Mouse (Mus musculus) macrophage (primary cell): ENCODE measurements around the gene Sec11a. TPM values are rescaled to one million over a fixed set of nuclear protein-coding genes. Genes with fewer than 3 reads are reported as not detected.
"Not testable (repeated sequence)": the region's sequence is repeated elsewhere in the genome, so short reads cannot be mapped to it uniquely, and the experiment has no call there.

Source experiments
- H3K27ac ChIP-seq: fragments of 350-480 bp; formaldehyde crosslinking; 2 replicates; pipeline ENCODE4 v1.9.0; 2021
- H3K36me3 ChIP-seq: fragments of 350-480 bp; formaldehyde crosslinking; 2 replicates; pipeline ENCODE4 v1.9.0; 2021; ENCODE audit errors: inconsistent target
- H3K4me3 ChIP-seq: fragments of 350-480 bp; formaldehyde crosslinking; 2 replicates; pipeline ENCODE4 v1.9.0; 2021; ENCODE audit errors: inconsistent target
- H3K79me2 ChIP-seq: fragments of 350-480 bp; formaldehyde crosslinking; 2 replicates; pipeline ENCODE4 v1.9.0; 2021; ENCODE audit errors: inconsistent target
- WGBS: methylation state at CpG from one replicate; pipeline ENCODE4 v1.1.7; 2026; ENCODE audit warnings: inconsistent platforms; ENCODE audit not compliant: missing documents; 5-methylcytosine and 5-hydroxymethylcytosine counted together
- polyA plus RNA-seq: library from polyadenylated mRNA; stranded (reverse); fragments of 250-400 nt; gene quantifications from 3 replicates; pipeline ENCODE4 v1.2.4, GENCODE M21; 2018; ENCODE audit warnings: inconsistent platforms

The Sec11a gene
- polyA plus RNA-seq, 1 experiment from 2014 or later, result 75.1 TPM

DNA sequence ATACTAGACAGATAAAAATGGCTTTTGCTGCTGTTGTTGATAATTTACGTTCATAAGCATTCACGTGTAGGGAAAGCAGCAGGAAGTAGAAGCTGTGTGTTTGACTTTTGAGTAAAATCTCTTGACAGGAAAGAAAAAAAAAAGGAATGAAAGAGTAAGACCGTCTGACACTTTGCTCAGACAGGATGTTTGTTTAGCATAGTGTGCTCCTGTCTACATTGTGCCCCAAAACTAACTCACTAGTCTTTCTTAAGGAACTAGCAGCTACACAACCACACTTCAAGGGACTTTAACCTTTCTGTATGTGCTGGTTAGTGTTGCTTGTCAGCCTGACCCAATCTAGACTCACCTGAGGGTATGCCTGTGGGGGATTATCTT lies 26.0 kb upstream of the Sec11a start:
- 20% methylated on average over 1 of the region's 3 CpGs for WGBS

DNA sequence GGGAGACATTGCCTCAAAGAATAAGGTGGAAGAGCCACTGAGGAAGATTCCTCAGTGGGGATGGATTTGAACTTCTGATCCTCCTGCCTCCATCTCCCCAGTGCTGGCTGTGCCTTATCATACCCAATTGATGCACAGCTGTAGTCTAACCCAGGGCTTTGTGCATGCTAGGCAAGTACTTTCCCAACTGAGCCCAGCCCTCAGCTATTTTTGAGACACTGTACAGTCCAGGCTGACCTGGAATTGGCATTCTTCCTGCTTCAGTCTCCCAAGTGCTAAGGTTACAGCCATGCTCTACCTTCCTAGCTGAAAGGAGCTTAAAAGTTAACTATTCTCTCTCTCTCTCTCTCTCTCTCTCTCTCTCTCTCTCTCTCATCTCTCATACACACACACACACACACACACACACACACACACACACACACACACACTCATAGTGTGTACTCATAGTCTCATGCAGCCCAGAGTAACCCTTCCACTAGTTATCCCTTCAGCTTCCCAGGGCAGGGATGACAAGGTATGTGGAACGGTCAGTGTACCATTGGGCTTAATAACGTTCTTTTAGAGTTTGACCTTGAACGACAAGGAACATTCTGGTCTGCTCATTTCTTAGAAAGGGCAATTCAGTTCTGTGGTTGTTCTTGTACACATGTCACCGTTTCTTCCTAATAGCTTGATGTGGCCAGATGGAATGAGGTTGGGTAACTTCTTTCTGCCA lies 25.5 kb upstream of the Sec11a start:
- not testable (repeated sequence) for H3K27ac ChIP-seq, H3K36me3 ChIP-seq, H3K4me3 ChIP-seq, H3K79me2 ChIP-seq
- WGBS, result 30% methylated on average over 3 of the region's 4 CpGs

More for the DNA sequence above, 26.0 kb upstream of the Sec11a start:
- H3K27ac ChIP-seq, H3K36me3 ChIP-seq, H3K4me3 ChIP-seq, H3K79me2 ChIP-seq: not testable (repeated sequence)

DNA sequence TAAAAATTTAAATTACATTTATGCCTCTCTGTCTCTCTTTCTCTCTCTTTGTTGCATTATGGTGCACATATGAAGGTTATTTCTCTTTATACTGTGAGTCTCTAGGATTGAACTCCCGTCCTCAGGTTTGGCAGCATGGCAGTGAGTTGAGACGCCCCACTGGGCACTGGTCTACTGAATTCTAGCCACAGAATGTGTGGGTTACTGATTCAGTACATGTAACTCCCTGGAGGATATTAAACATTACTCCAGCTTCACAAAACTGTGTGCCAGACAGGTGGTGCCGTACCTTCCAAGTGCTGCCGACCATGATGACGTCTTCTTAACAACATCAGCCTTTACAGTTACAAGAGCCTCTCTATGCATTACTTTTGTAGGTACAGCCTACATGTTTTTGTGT lies 24.5 kb upstream of the Sec11a start:
- Histone ChIP-seq H3K36me3 (no peaks in the 10 kb centered on the region), H3K4me3 (no peak overlapping the region), H3K79me2 (no peaks in the 10 kb centered on the region), H3K27ac (no peak overlapping the region)
- WGBS, result 98% methylated on average over 5 of the region's 5 CpGs

DNA sequence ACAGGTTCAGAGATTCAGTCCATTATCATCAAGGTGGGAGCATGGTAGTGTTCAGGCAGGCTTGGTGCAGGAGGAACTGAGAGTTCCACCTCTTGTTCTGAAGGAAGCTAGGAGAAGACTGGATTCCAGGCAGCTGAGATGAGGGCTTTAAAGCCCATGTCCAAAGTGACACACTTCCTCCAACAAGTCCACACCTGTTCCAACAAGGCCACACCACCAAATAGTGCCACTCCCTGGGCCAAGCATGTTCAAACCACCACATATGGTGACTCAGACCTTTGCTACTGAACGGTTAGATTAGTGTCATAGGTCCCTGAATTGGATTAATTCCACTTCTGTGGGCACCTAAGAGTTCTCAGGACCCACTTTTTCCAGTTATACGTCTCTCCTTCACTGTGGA lies 23.8 kb upstream of the Sec11a start:
- no peak overlapping the region for H3K27ac ChIP-seq
- no peak overlapping the region for H3K4me3 ChIP-seq
- 96% methylated on average over 2 of the region's 2 CpGs for WGBS
- no peaks in the 10 kb centered on the region for H3K36me3 ChIP-seq
- no peaks in the 10 kb centered on the region for H3K79me2 ChIP-seq

DNA sequence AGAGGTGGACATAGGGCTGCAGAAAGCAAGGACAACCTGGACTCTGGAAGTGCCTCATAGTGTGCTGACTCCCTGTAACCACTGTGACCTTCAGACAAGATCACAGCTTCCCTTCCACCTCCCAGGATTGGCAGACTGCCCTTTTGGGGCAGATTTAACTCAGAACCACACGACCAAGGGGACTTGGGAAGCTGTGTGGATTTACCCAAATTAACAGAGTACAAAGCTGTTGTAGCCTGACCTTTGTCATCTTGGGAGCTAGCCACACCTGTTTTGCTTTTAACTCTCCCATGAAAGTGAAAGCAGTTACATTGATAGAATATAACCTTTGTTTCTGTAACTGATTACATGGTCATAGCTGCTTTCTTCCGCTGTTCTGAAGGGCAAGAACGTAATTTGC lies 23.3 kb upstream of the Sec11a start:
- WGBS, result 69% methylated on average over 3 of the region's 3 CpGs
- Histone ChIP-seq H3K79me2 (no peaks in the 10 kb centered on the region), H3K27ac (no peak overlapping the region), H3K36me3 (no peaks in the 10 kb centered on the region), H3K4me3 (no peak overlapping the region)

DNA sequence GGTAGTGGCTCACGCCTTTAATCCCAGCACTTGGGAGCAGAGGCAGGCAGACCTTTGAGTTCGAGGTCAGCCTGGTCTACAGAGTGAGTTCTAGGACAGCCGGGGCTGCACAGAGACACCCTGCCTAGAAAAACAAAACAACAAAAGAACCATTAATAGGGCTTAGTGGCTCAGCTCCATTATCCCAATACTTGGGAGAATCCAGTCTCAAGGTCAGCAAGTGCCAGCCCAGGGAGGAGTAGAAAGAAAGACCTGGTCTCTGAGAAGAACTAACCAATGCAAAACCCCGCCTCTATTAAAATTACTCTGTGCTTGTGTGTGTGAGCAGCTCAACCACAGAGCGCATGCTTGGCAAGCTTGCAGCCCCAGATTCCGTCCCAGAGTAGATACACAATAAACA lies 15.2 kb upstream of the Sec11a start:
- Histone ChIP-seq H3K36me3 (no peaks in the 10 kb centered on the region), H3K27ac (no peak overlapping the region), H3K79me2 (no peaks in the 10 kb centered on the region), H3K4me3 (no peak overlapping the region)
- 94% methylated on average over 6 of the region's 6 CpGs for WGBS

DNA sequence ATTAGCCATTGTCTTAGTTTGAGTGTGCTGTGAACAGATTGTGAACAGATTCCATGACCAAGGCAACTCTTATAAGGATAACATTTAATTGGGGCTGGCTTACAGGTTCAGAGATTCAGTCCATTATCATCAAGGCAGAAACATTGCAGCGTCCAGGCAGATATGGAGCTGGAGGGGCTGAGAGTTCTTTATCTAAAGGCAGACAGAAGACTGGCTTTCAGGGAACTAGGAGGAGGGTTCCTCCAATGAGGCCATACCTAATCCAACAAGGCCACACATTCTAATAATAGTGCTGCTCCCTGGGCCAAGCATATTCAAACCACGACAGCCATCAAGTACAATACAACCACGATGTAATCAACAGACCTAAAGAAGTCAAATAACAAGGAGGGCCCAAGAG lies 11.4 kb upstream of the Sec11a start:
- H3K79me2 ChIP-seq, result no peaks in the 10 kb centered on the region
- H3K36me3 ChIP-seq, result no peaks in the 10 kb centered on the region
- no peak overlapping the region for H3K4me3 ChIP-seq
- no peak overlapping the region for H3K27ac ChIP-seq
- 78% methylated on average over 3 of the region's 3 CpGs for WGBS

DNA sequence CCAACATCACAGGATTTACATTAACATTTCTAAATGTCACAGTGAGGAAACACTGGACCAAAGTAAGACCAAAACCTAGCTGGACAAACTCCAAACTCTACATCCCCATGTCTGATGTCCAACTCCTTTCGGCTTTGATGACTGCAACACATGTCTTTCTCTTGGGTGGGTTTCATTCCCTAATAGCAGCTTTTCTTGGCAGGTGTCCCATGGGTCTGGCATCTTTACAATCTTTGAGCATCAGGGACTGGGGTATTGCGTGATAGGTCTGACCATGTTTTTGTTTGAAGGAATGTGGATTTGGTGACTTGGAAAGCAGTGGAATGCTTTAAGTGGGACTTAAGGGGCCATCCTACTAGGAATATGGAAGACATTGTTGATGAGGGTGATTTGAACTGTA lies 9.3 kb upstream of the Sec11a start:
- no peaks in the 10 kb centered on the region for H3K79me2 ChIP-seq
- 94% methylated on average over 2 of the region's 2 CpGs for WGBS
- no peaks in the 10 kb centered on the region for H3K36me3 ChIP-seq
- H3K27ac ChIP-seq, result no peak overlapping the region
- H3K4me3 ChIP-seq, result no peak overlapping the region

DNA sequence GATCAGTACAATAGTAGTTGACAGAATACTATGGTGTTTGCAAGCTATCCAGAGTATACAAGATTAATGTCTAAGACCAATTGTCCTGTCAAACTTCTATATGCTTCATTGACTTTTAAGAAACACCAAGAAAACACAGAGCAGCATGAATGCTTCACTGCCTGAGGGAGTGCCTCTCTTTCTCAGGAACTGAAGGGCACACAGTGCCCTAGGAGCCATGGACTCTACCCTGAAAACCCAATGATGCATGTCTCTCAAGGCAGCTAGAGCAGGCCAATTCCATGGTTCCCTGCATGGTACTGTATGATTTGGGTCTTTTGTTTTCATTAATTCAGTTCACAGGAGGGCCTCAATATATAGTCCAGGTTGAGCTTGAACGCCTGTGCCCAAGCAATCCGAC lies 6.7 kb upstream of the Sec11a start:
- 95% methylated on average over 2 of the region's 2 CpGs for WGBS
- Histone ChIP-seq H3K4me3 (no peak overlapping the region), H3K27ac (no peak overlapping the region), H3K79me2 (no peaks in the 10 kb centered on the region), H3K36me3 (no peaks in the 10 kb centered on the region)

DNA sequence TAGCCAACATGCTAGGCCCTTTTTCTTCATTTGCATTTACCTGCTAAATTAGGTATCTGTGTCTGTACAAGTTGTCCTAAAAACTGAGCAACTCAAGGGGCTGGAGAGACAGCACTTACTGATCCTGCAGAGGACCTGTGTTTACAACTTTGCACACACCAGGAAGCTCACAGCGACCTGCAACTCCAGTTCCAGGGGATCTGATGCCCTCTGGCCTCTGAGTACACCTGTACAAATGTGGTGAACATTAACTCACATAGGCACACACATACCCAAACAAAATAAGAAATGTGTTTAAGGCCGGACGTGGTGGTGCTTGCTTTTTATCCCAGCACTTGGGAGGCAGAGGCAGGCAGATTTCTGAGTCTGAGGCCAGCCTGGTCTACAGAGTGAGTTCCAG lies 4.6 kb upstream of the Sec11a start:
- H3K4me3 ChIP-seq, result no peak overlapping the region
- H3K79me2 ChIP-seq, result peaks cover 3% of the 10 kb centered on the region
- no peaks in the 10 kb centered on the region for H3K36me3 ChIP-seq
- H3K27ac ChIP-seq, result no peak overlapping the region
- 93% methylated on average over 3 of the region's 3 CpGs for WGBS

DNA sequence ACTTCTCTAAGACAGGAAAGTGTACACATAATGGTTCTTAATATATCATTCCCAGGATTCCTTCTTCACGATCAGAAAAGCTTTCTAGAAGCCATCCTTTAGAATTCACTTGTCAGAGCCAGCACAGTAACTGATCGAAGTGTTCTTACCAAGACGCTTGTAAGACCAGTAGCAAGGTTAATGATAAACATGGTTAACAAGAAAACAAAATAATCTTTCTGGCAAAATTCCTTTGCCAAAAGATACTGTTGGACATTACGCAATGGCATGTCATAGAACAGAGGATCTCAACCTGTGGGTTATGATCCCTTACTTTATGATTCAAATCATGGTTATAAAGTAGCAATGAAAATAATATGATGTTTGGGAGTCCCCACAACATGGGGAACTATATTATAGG lies 3.9 kb upstream of the Sec11a start:
- Histone ChIP-seq H3K36me3 (no peaks in the 10 kb centered on the region), H3K4me3 (no peak overlapping the region), H3K27ac (no peak overlapping the region), H3K79me2 (peaks cover 10% of the 10 kb centered on the region)
- 94% methylated on average over 4 of the region's 4 CpGs for WGBS

DNA sequence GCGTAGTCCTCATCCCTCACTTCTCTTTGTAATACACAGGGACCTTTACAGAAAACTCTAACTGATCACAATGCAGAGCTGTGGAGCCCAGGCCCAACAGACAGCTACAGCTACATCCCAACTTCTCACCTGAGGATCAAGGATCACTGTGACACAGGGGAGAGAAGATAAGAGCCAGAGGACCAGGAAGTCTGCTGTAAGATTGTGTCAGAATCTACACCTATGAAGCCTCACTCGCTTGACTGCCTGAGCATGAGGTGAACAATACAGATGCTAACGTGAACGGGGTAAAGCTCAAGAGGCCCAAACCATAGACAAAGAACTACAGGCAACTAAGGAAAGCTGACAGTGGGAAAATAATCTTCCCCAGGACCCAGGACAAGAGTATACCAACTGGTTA lies 7.8 kb downstream of the Sec11a start:
- no peak overlapping the region for H3K4me3 ChIP-seq
- peaks cover 94% of the 10 kb centered on the region for H3K79me2 ChIP-seq
- WGBS, result 98% methylated on average over 4 of the region's 4 CpGs
- no peak overlapping the region for H3K27ac ChIP-seq
- H3K36me3 ChIP-seq, result peaks cover 3% of the 10 kb centered on the region; the same call in 1 of the 2 replicates

DNA sequence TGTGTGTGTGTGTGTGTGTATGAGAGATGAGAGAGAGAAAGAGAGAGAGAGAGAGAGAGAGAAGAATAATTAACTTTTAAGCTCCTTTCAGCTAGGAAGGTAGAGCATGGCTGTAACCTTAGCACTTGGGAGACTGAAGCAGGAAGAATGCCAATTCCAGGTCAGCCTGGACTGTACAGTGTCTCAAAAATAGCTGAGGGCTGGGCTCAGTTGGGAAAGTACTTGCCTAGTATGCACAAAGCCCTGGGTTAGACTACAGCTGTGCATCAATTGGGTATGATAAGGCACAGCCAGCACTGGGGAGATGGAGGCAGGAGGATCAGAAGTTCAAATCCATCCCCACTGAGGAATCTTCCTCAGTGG lies 10.3 kb downstream of the Sec11a start:
- H3K79me2 ChIP-seq, result peaks cover 93% of the 10 kb centered on the region
- H3K4me3 ChIP-seq, H3K27ac ChIP-seq: not testable (repeated sequence)
- H3K36me3 ChIP-seq, result peaks cover 20% of the 10 kb centered on the region

DNA sequence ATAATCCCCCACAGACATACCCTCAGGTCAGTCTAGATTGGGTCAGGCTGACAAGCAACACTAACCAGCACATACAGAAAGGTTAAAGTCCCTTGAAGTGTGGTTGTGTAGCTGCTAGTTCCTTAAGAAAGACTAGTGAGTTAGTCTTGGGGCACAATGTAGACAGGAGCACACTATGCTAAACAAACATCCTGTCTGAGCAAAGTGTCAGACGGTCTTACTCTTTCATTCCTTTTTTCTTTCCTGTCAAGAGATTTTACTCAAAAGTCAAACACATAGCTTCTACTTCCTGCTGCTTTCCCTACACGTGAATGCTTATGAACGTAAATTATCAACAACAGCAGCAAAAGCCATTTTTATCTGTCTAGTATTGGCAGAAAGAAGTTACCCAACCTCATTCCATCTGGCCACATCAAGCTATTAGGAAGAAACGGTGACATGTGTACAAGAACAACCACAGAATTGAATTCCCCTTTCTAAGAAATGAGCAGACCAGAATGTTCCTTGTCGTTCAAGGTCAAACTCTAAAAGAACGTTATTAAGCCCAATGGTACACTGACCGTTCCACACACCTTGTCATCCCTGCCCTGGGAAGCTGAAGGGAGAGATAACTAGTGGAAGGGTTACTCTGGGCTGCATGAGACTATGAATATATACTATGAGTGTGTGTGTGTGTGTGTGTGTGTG lies 10.8 kb downstream of the Sec11a start:
- peaks cover 92% of the 10 kb centered on the region for H3K79me2 ChIP-seq
- H3K27ac ChIP-seq, H3K4me3 ChIP-seq: not testable (repeated sequence)
- WGBS, result 23% methylated on average over 5 of the region's 7 CpGs
- peaks cover 25% of the 10 kb centered on the region for H3K36me3 ChIP-seq

DNA sequence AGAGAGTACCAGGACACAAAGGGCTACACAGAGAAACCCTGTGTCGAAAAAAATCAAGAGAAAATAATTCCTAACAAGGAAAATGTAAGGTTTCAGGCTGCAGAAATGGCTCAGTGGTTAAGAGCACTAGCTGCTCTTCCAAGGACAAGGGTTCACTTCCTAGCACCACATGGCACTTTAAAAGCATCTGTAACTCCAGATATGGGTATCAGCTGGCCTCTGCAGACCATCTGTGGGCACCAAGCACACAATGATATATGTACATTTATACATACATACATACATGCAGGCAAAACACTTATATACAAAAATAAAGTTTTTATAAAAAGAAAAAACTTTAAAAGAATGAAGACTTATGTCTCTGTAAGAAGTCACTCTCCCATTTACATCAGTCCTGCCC lies 11.7 kb downstream of the Sec11a start:
- Histone ChIP-seq H3K4me3 (no peak overlapping the region), H3K36me3 (peaks cover 29% of the 10 kb centered on the region), H3K79me2 (peaks cover 92% of the 10 kb centered on the region), H3K27ac (no peak overlapping the region)
- 93% methylated on average over 1 of the region's 1 CpGs for WGBS

DNA sequence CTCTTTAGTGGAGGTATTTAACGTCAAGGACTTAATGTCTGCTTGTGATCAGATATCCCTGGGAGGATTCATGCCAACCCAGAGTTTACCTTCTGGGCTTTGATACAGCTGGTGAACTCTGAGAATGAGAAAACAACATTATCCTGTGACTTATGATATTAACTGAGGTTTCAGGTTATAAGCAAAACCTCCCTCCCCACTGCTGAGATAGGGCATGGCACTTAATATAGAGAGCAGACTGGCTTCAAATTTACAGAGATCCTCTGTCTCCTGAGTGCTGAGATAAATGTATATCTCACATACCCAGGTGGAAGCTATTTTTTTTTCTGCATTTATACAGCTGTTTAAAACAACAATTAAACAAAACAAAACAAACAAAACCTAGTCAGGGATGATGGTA lies 14.8 kb downstream of the Sec11a start:
- Histone ChIP-seq H3K79me2 (peaks cover 74% of the 10 kb centered on the region), H3K4me3 (no peak overlapping the region), H3K27ac (no peak overlapping the region), H3K36me3 (peaks cover 29% of the 10 kb centered on the region)
- WGBS, result 90% methylated on average over 1 of the region's 1 CpGs
